Mouse (Mus musculus): ENCODE results near the gene Ldah. TPM values are rescaled to one million over a fixed set of nuclear protein-coding genes. Genes with fewer than 3 reads are reported as not detected.

Ldah gene
- polyA plus RNA-seq, 1 experiment from 2014 or later, result 70.4 TPM

DNA sequence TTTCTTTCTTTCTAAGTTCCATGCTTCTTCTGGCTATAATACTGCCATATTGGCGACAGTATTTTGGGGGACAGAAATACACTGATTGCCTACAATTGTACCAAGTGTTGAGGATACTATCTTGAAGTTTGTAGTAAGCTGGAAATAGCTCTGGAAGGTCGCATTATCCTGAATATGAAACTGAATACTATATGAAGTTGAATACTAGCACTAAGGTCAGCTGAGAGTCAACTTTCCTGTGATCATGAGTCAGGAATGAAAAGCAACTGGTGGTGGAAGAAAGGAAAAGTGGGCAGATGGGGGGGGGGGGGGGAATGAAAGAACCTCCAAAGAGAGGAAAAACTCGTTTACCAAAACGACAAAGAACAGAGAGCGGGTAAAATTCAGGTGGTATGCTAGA, 329 bp upstream of the Ldah start:
- Histone ChIP-seq H3K9ac (replicated peaks; ENCODE audit: low read length) (peak overlapping the region; percentile 80; the same call in 1 of the 2 replicates), H3K9me3 (ENCODE audit: control insufficient read depth, low read length) (no peaks in the 10 kb centered on the region; the same call in 1 of the 2 replicates), H3K4me2 (ENCODE audit: low read length) (peak overlapping the region; percentile 68), H3K27me3 (ENCODE audit: control insufficient read depth, insufficient read depth, low read length) (no peaks in the 10 kb centered on the region), H3K27ac (replicated peaks; ENCODE audit: low read depth, low read length) (peak overlapping the region; percentile 77; the same call in 1 of the 2 replicates), H3K4me1 (ENCODE audit: control insufficient read depth, insufficient read depth, low read length) (peaks cover 12% of the 10 kb centered on the region; the same call in 1 of the 2 replicates), H3K36me3 (ENCODE audit: control insufficient read depth, insufficient read depth, low read length) (no peaks in the 10 kb centered on the region), H3K4me3 (replicated peaks; ENCODE audit: low read depth, low read length) (peak overlapping the region; percentile 76)
- DNase-seq (no peak), ATAC-seq (ENCODE audit: low FRiP score, low TSS enrichment) (peak; percentile 44; the same call in 1 of the 2 replicates)
- WGBS, result 17% methylated on average over 5 of the region's 5 CpGs

DNA sequence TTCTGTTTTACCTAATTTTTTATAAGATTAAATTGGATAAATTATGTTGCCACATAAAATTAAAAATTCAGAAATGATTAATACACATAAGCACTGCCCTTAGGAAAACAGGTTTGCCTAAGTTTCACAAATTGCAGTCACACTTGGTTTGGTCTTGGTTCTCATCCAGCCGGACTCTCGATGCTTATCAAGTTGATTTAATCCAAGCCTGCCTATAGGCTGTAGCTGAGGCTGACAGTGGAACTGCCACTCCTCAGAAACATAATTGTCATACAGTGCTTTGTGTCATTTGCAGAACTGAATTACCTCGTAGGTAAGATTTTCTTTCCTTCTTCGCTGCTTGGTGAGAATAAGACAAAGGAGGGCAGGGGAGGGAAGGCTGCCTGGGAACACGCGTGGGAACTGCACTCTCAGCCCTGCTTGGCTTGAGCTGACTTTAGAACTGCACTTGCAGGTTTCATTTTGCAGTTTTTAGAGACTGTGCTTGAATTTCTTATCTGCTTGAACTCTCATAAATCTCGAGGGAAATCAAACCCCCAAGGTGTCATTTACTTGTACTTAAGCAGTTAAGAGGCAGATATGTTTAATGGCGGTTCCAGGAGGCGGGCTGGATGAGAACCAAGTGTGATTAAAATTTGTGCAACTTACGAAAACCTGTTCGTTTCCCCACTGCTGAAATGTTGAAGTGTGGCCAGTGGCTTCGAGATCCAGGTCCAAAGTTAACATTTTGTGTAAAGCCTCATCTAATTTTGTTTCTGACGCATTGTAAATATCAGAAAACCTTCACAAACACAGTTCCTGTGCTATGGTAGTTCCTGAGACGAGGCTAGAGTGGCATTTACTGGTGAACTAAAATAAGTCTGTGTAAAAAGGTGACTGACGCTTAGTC, 8.7 kb downstream of the Ldah start:
- Histone ChIP-seq H3K9ac (replicated peaks; ENCODE audit: low read length) (no peak overlapping the region), H3K36me3 (ENCODE audit: control insufficient read depth, insufficient read depth, low read length) (peaks cover 6% of the 10 kb centered on the region; the same call in 1 of the 2 replicates), H3K9me3 (ENCODE audit: control insufficient read depth, low read length) (no peaks in the 10 kb centered on the region; the same call in 1 of the 2 replicates), H3K27me3 (ENCODE audit: control insufficient read depth, insufficient read depth, low read length) (no peaks in the 10 kb centered on the region), H3K27ac (replicated peaks; ENCODE audit: low read depth, low read length) (no peak overlapping the region), H3K4me2 (ENCODE audit: low read length) (no peak overlapping the region), H3K4me3 (replicated peaks; ENCODE audit: low read depth, low read length) (no peak overlapping the region), H3K4me1 (ENCODE audit: control insufficient read depth, insufficient read depth, low read length) (no peaks in the 10 kb centered on the region)
- DNase-seq (no peak), ATAC-seq (ENCODE audit: low FRiP score, low TSS enrichment) (no peak)
- 89% methylated on average over 15 of the region's 15 CpGs for WGBS

DNA sequence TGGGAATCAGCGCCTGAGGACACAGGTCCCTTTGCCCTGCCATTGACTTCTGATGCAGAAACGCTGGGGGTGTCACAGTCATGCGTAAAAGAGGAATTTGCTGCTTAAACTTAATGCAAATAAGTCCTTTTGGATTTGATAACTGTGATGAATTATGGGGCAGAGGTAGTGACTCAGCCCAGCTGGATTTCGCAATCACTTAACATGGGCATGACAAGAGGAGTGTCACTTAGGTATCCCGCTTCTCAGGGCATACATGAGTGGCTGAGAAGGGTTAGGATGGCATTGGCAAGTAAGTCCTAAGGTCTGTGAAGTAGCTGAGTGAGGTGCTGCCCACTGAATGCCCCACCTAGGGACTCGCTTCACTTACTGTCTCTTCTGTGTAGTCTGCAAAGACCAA, 15.1 kb downstream of the Ldah start:
- H3K4me2 ChIP-seq (ENCODE audit: low read length), result no peak overlapping the region
- no peaks in the 10 kb centered on the region for H3K27me3 ChIP-seq (ENCODE audit: control insufficient read depth, insufficient read depth, low read length)
- H3K9ac ChIP-seq (replicated peaks; ENCODE audit: low read length), result no peak overlapping the region
- no peak overlapping the region for H3K27ac ChIP-seq (replicated peaks; ENCODE audit: low read depth, low read length)
- H3K9me3 ChIP-seq (ENCODE audit: control insufficient read depth, low read length), result no peaks in the 10 kb centered on the region
- DNase-seq (no peak), ATAC-seq (ENCODE audit: low FRiP score, low TSS enrichment) (no peak)
- peaks cover 18% of the 10 kb centered on the region; the same call in 1 of the 2 replicates for H3K36me3 ChIP-seq (ENCODE audit: control insufficient read depth, insufficient read depth, low read length)
- H3K4me3 ChIP-seq (replicated peaks; ENCODE audit: low read depth, low read length), result no peak overlapping the region
- WGBS, result 96% methylated on average over 6 of the region's 6 CpGs
- no peaks in the 10 kb centered on the region for H3K4me1 ChIP-seq (ENCODE audit: control insufficient read depth, insufficient read depth, low read length)

DNA sequence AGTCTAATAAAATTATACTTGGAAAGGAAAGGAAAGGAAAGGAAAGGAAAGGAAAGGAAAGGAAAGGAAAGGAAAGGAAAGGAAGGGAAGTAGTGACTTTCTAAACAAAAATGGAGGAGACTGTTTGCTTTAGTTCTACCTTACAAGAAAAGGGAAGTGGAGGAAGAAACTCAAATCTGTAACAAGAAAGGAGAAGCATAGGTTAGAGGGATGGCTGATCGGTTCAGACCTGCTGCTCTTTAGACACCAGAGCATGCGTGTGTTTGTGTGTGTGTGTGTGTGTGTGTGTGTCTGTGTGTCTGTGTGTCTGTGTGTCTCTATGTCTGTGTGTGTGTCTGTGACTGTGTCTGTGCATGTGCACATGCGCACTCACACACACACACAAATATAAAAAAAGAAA, 23.2 kb downstream of the Ldah start:
- no peak overlapping the region for H3K9ac ChIP-seq (replicated peaks; ENCODE audit: low read length)
- no peaks in the 10 kb centered on the region for H3K4me1 ChIP-seq (ENCODE audit: control insufficient read depth, insufficient read depth, low read length)
- WGBS, result 98% methylated on average over 3 of the region's 3 CpGs
- no peaks in the 10 kb centered on the region for H3K27me3 ChIP-seq (ENCODE audit: control insufficient read depth, insufficient read depth, low read length)
- DNase-seq (no peak), ATAC-seq (ENCODE audit: low FRiP score, low TSS enrichment) (no peak)
- no peaks in the 10 kb centered on the region for H3K9me3 ChIP-seq (ENCODE audit: control insufficient read depth, low read length)
- H3K36me3 ChIP-seq (ENCODE audit: control insufficient read depth, insufficient read depth, low read length), result peaks cover 18% of the 10 kb centered on the region
- H3K4me2 ChIP-seq (ENCODE audit: low read length), result no peak overlapping the region
- no peak overlapping the region for H3K4me3 ChIP-seq (replicated peaks; ENCODE audit: low read depth, low read length)
- H3K27ac ChIP-seq (replicated peaks; ENCODE audit: low read depth, low read length), result no peak overlapping the region

DNA sequence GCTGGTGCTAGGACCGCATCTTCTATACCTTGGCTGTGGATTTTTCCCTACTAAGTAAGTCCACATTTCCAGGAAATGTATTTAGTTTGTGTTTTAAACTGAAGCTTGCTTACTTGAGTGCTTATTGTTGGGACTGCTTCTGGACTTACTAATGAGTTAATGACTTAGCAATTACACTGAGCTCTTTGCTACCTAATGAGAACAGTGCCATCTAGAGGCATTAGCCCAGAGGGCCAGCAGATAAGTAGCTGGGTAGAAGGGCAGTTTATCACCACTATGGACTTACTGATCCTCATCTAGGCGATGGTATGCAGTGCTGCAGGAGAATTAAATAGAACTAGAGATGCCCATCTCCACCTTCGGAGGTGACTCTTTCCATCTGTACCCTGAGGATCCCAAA, 24.8 kb downstream of the Ldah start:
- WGBS, result 85% methylated on average over 3 of the region's 3 CpGs
- Histone ChIP-seq H3K4me1 (ENCODE audit: control insufficient read depth, insufficient read depth, low read length) (no peaks in the 10 kb centered on the region), H3K4me3 (replicated peaks; ENCODE audit: low read depth, low read length) (no peak overlapping the region), H3K27me3 (ENCODE audit: control insufficient read depth, insufficient read depth, low read length) (no peaks in the 10 kb centered on the region), H3K4me2 (ENCODE audit: low read length) (no peak overlapping the region), H3K9me3 (ENCODE audit: control insufficient read depth, low read length) (no peaks in the 10 kb centered on the region), H3K27ac (replicated peaks; ENCODE audit: low read depth, low read length) (no peak overlapping the region), H3K36me3 (ENCODE audit: control insufficient read depth, insufficient read depth, low read length) (peaks cover 14% of the 10 kb centered on the region), H3K9ac (replicated peaks; ENCODE audit: low read length) (no peak overlapping the region)
- DNase-seq (peak; percentile 29), ATAC-seq (ENCODE audit: low FRiP score, low TSS enrichment) (no peak)

DNA sequence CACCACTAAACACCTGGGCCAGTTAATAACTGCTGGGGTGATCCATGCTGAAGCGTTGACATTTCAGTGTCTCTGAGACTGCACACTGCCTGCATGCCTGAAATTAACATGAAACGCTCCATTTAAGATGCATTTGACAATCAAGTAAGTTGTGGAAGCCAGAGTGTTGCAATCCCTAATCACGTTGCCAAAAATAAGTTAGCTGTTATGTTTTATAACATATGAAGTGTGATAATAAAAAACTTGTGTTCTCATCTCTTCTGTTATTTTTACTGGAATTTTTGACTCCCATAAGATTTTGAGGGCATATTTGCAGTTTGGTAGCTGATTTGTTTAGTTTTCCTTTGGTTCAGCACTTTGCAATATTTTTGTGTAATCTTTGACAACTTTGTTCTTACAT, 34.3 kb downstream of the Ldah start:
- no peak overlapping the region for H3K4me3 ChIP-seq (replicated peaks; ENCODE audit: low read depth, low read length)
- H3K27me3 ChIP-seq (ENCODE audit: control insufficient read depth, insufficient read depth, low read length), result no peaks in the 10 kb centered on the region
- H3K9ac ChIP-seq (replicated peaks; ENCODE audit: low read length), result no peak overlapping the region
- peaks cover 9% of the 10 kb centered on the region; the same call in 1 of the 2 replicates for H3K36me3 ChIP-seq (ENCODE audit: control insufficient read depth, insufficient read depth, low read length)
- 95% methylated on average over 3 of the region's 3 CpGs for WGBS
- H3K9me3 ChIP-seq (ENCODE audit: control insufficient read depth, low read length), result no peaks in the 10 kb centered on the region
- H3K4me2 ChIP-seq (ENCODE audit: low read length), result no peak overlapping the region
- H3K27ac ChIP-seq (replicated peaks; ENCODE audit: low read depth, low read length), result no peak overlapping the region
- DNase-seq (no peak), ATAC-seq (ENCODE audit: low FRiP score, low TSS enrichment) (no peak)
- no peaks in the 10 kb centered on the region for H3K4me1 ChIP-seq (ENCODE audit: control insufficient read depth, insufficient read depth, low read length)

DNA sequence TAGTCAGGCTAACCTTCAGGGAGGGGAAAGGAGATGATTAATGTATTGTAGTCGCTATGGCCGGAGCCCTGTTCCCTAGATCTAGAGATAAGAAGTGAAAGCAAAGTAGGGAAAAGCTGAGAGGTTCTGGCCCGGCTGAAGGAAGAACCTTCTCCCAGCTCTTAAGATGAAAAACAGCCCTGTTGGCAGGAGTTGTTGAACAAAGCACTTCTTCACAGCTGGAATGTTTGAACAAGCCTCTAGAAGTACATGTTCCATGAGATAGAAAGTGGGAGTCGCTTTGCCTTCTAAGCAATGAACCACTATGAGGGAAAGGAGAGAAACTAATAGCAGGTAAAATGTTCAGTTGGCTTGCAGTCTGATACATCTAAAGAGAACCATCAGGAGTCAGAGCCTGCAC, 36.8 kb downstream of the Ldah start:
- Histone ChIP-seq H3K4me2 (ENCODE audit: low read length) (no peak overlapping the region), H3K9ac (replicated peaks; ENCODE audit: low read length) (no peak overlapping the region), H3K4me3 (replicated peaks; ENCODE audit: low read depth, low read length) (no peak overlapping the region), H3K9me3 (ENCODE audit: control insufficient read depth, low read length) (no peaks in the 10 kb centered on the region), H3K27ac (replicated peaks; ENCODE audit: low read depth, low read length) (no peak overlapping the region), H3K4me1 (ENCODE audit: control insufficient read depth, insufficient read depth, low read length) (no peaks in the 10 kb centered on the region), H3K36me3 (ENCODE audit: control insufficient read depth, insufficient read depth, low read length) (0 out of 2 replicates have a peak, but pooled peaks cover 5% of the 10 kb centered on the region), H3K27me3 (ENCODE audit: control insufficient read depth, insufficient read depth, low read length) (no peaks in the 10 kb centered on the region)
- WGBS, result 88% methylated on average over 4 of the region's 4 CpGs
- ATAC-seq (ENCODE audit: low FRiP score, low TSS enrichment) (no peak), DNase-seq (no peak)

DNA sequence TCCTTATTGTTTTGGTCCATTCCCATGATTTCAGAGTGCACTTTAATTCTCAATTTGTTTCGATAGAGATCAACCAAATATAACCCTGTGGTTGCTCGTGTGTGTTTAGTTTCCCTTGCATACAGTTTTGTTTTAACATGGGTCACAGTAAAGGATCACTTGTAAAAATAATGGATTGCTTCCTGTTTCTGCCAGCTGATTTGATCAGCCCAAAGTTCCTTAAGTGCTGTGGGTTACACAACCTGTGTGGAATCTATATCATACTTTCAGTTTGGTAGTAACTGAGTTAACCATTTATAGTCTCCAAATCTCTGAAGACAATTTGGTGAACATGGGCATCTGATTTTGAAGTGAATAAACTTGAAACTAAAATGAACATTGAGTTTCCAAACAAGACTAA, 52.4 kb downstream of the Ldah start:
- no peak overlapping the region for H3K9ac ChIP-seq (replicated peaks; ENCODE audit: low read length)
- no peak for DNase-seq
- H3K4me3 ChIP-seq (replicated peaks; ENCODE audit: low read depth, low read length), result no peak overlapping the region
- H3K4me2 ChIP-seq (ENCODE audit: low read length), result no peak overlapping the region
- no peaks in the 10 kb centered on the region for H3K36me3 ChIP-seq (ENCODE audit: control insufficient read depth, insufficient read depth, low read length)
- WGBS, result 88% methylated on average over 2 of the region's 2 CpGs
- no peaks in the 10 kb centered on the region for H3K9me3 ChIP-seq (ENCODE audit: control insufficient read depth, low read length)
- H3K27ac ChIP-seq (replicated peaks; ENCODE audit: low read depth, low read length), result no peak overlapping the region
- no peak for ATAC-seq (ENCODE audit: low FRiP score, low TSS enrichment)
- H3K27me3 ChIP-seq (ENCODE audit: control insufficient read depth, insufficient read depth, low read length), result no peaks in the 10 kb centered on the region
- no peaks in the 10 kb centered on the region for H3K4me1 ChIP-seq (ENCODE audit: control insufficient read depth, insufficient read depth, low read length)

DNA sequence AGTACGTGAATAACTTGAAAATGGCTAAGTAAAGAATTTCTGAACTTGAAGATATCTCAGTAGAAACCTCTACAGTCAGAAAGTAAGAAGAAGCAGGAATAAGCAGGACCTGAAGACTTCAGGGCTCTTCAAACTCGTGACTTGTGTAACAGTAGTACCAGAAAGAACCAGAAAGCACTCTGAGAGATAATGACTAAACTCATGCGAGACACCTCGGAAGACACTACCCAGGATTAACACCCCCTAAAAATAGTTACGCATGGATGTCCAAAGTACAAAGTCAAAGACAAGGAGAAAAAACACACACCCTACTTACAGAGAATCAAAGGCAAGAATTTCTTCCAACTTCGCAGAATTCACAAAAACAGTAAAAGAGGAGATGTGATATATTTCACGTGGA, 58.4 kb downstream of the Ldah start:
- no peaks in the 10 kb centered on the region for H3K9me3 ChIP-seq (ENCODE audit: control insufficient read depth, low read length)
- ATAC-seq (ENCODE audit: low FRiP score, low TSS enrichment) (no peak), DNase-seq (no peak)
- no peaks in the 10 kb centered on the region for H3K36me3 ChIP-seq (ENCODE audit: control insufficient read depth, insufficient read depth, low read length)
- H3K9ac ChIP-seq (replicated peaks; ENCODE audit: low read length), result no peak overlapping the region
- H3K4me3 ChIP-seq (replicated peaks; ENCODE audit: low read depth, low read length), result no peak overlapping the region
- no peak overlapping the region for H3K4me2 ChIP-seq (ENCODE audit: low read length)
- WGBS, result 90% methylated on average over 7 of the region's 7 CpGs
- no peaks in the 10 kb centered on the region for H3K27me3 ChIP-seq (ENCODE audit: control insufficient read depth, insufficient read depth, low read length)
- no peaks in the 10 kb centered on the region for H3K4me1 ChIP-seq (ENCODE audit: control insufficient read depth, insufficient read depth, low read length)
- H3K27ac ChIP-seq (replicated peaks; ENCODE audit: low read depth, low read length), result no peak overlapping the region

Measured in midbrain, embryonic 14.5 days (tissue).